Mouse (Mus musculus) heart, adult 11 months (tissue): ENCODE data around the gene Cfb.
"Not testable (repeated sequence)": the region's sequence is repeated elsewhere in the genome, so short reads cannot be mapped to it uniquely, and the experiment has no call there.

Experiments used
- DNase-seq: peaks from one replicate; pipeline ENCODE4 v3.0.0; 2022

The Cfb gene

GRCm38 (mm10) chr17:34836155-34836855 is 26.0 kb downstream of the Cfb start:
- no peak for DNase-seq

- not testable (repeated sequence) for DNase-seq
Measured at GRCm38 (mm10) chr17:34830776-34831175, 31.5 kb downstream of the Cfb start.

GRCm38 (mm10) chr17:34814818-34815370 is 47.4 kb downstream of the Cfb start:
- DNase-seq: no peak

GRCm38 (mm10) chr17:34813747-34814146 is 48.6 kb downstream of the Cfb start:
- DNase-seq: peak; percentile 85

DNA sequence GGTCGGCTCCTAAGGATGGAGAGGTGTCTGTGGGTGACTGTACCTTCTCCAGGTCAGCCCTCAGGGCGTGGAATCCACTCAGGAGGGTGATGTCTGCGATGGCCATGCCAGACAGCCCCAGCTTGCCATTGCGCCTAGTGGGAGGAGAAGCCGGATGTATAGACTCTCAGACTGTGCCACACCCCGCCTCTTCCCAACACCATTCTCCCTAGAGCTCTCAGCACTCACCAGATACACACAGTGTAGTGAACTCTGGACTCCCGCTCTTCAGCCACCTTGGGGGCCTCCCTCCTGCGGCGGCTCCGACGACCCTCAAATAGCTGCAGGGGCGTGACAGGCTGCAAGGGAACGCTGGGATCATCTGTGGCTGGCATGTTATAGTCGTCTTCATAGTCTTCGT is 51.0 kb downstream of the Cfb start:
- no peak for DNase-seq

- not testable (repeated sequence) for DNase-seq
Measured at GRCm38 (mm10) chr17:34810811-34811210, 51.5 kb downstream of the Cfb start.

- DNase-seq: not testable (repeated sequence)
Measured at GRCm38 (mm10) chr17:34810411-34810810, 51.9 kb downstream of the Cfb start.

- peak; percentile 72 for DNase-seq
Measured at GRCm38 (mm10) chr17:34808599-34809205, 53.6 kb downstream of the Cfb start.

DNA sequence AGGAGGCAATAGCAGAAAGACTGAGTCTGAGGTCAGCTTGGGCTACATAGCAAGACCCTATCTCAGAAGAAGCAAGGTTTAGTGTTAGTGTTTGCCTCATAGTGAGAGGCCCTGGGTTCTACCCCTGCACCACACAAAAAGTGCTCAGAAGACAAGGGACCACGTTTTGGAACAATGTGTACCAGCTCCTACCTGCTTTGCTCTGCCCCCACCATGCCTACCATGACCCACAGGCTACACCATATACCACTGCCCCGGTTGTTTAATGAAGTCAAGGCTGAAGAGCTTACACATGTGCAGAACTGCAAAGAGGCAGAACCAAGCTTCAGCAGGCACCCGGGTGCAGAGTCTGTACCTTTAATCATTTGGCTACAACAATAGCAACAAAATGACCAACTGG is 55.1 kb downstream of the Cfb start:
- DNase-seq: peak; percentile 51
